Mouse (Mus musculus) left cerebral cortex, postnatal 4 days (tissue): ENCODE results near the gene Ly86. TPM values are rescaled to one million over a fixed set of nuclear protein-coding genes. Genes with fewer than 3 reads are reported as not detected.

Experiments
- DNase-seq: peaks from one replicate; pipeline ENCODE4 v3.0.0-alpha.2; 2022
- intact Hi-C: fragments of 180-260 bp; cut with DNase I; formaldehyde crosslinking; loops from one replicate; pipeline ENCODE4 v1.15.1; 2025
- total RNA-seq, 2 experiments: library from RNA; stranded (reverse); gene quantifications; 2 replicates each; pipeline ENCODE4 v1.2.3; 2021

Ly86 gene
- total RNA-seq, result 1 to 10 TPM; 3.3 to 3.4 TPM

GRCm38 (mm10) chr13:37344909-37345772 is at the start of gene Ly86:
TSS of gene Ly86 (plus strand) at chr13:37345208.
- intact Hi-C loops, result no loop called here
- no peak for DNase-seq

DNA sequence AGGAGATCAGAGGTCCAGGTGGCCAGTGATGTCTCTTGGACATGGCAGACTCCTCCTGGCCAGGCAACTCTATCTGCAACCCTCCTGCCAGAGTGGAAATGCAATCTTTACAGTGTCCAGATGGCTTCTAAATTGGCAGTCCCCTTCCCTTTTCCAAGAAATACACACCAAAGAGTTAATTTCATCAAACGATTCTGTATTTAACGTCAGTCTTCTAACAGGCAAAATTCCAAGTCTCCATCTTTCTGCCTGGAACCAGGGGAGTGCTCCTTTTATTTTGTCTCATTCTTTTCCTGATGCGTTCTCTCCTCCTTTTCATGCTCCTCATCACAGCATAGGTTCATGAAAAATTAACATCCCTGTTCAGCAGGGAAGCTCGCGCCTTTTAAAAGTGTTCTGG is 47.1 kb upstream of the Ly86 start:
- intact Hi-C loops, result no loop called here
- peak; percentile 18 for DNase-seq

- intact Hi-C loops, result no loop called here
- peak; percentile 39 for DNase-seq
Observed at GRCm38 (mm10) chr13:37298856-37299255, 46.2 kb upstream of the Ly86 start.

GRCm38 (mm10) chr13:37302877-37303276 is 42.1 kb upstream of the Ly86 start:
- intact Hi-C loops, result no loop called here
- DNase-seq, result no peak

GRCm38 (mm10) chr13:37308006-37308405 is 37.0 kb upstream of the Ly86 start:
- intact Hi-C loops, result no loop called here
- DNase-seq, result no peak

DNA sequence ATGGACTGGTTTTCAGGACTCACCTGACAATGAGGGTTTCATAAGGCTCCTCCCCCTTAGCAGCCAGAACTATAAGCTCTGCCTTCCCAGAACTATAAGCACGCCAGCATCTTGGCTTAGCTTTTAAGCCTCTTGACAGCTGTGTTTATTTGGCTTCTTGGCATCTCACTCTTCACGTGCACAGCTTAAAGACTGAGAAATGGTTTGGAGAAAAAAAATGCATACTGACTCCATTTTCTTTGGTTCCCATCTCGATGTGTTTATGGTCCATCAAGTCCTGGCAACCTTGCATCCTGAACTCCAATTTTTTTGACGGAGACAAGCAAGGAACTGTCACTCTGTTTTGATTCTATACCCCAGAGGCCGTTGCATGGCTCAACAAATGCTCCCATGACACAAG is 35.7 kb upstream of the Ly86 start:
- intact Hi-C loops, result no loop called here
- DNase-seq, result peak; percentile 5

DNA sequence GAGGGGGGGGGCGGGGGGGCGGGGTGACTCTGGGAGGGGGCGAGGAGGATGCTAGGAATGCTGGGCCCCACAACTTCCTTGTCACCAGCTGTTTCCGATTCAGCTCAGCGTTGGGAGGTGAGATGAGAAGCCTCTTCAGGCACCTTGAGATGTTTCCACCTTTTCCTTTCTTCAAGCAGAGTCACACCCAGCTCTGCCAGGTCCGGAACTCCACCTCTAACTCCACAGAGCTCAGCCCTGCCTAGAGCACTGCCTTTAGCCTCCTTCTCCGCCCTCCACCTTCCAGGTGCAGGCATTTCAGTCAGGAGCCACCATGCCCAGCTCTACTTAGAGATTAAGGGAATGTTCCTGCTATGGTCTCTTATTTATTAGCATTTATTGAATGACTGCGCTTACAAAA is 34.7 kb upstream of the Ly86 start:
- intact Hi-C loops, result loop anchor here (5.0 kb wide), 2 partner anchors 578 to 1028 kb away; no protein-coding TSS in a partner anchor
- DNase-seq, result no peak

DNA sequence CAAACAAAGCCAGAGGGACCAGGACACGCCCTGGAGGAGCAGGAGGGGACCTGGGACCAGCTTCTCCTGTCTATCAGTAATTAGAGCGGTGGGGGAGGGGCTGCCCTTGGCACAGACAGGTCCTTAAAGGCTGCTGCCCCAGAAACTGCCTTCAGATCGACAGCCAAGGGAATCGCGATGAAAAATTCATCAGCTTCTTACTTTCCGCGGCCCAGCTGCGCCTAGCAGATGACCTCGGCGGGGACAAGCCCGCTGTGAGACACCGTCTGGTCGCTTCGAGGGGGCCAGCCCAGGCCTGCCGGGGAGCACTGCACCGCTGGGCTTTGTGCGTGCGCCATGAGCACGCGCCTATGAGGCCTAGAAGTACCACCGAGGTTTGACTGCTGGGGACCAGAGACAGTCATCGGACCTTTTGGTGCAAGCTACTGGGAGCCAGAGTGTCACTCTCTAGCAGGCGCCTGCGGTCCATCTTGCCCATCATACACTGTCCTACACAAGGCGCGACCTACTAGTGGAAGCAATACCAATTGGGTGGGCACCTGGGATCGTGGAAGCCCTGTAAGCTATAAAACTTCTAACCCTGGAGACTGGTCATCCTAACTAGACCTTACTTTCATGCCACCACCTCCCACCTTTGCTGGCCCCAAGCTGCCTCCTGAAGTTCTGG is 33.3 kb upstream of the Ly86 start:
- DNase-seq, result peak; percentile 96
- intact Hi-C loops, result loop anchor here (2.0 to 5.0 kb wide), 4 partner anchors 523 to 1293 kb away; no protein-coding TSS in a partner anchor

GRCm38 (mm10) chr13:37312222-37312928 is 32.6 kb upstream of the Ly86 start:
- intact Hi-C loops, result loop anchor here (2.0 to 5.0 kb wide), 4 partner anchors 524 to 1294 kb away; no protein-coding TSS in a partner anchor

GRCm38 (mm10) chr13:37312951-37313350 is 32.1 kb upstream of the Ly86 start:
- intact Hi-C loops, result loop anchor here (2.0 to 5.0 kb wide), 4 partner anchors 524 to 1294 kb away; no protein-coding TSS in a partner anchor
- no peak for DNase-seq

More at GRCm38 (mm10) chr13:37312222-37312928, 32.6 kb upstream of the Ly86 start:
- peak; percentile 96 for DNase-seq

DNA sequence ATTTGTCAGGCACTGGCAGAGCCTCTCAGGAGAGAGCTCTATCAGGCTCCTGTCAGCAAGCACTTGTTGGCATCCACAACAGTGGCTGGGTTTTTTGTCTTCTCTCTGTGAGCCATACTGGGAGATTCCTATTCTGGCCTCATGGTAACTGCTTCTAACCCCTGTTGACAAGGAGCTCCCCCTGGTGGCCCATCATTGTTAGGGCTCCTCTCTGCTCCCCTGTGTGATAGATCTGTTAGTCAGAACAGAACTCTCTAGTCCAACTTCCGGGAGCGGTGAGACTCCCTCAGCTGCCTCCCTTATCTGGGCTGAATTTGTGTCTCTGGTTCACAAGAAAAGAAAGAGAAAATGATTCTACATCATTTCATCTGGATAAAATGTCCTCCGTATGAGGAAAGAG is 19.5 kb upstream of the Ly86 start:
- peak; percentile 66 for DNase-seq
- intact Hi-C loops, result no loop called here

GRCm38 (mm10) chr13:37329747-37330146 is 15.3 kb upstream of the Ly86 start:
- intact Hi-C loops, result no loop called here

GRCm38 (mm10) chr13:37330971-37331370 is 14.0 kb upstream of the Ly86 start:
- intact Hi-C loops, result no loop called here
- no peak for DNase-seq

More at GRCm38 (mm10) chr13:37329747-37330146, 15.3 kb upstream of the Ly86 start:
- DNase-seq, result no peak

- DNase-seq, result no peak
- intact Hi-C loops, result no loop called here
Observed at GRCm38 (mm10) chr13:37332779-37333543, 12.0 kb upstream of the Ly86 start.

GRCm38 (mm10) chr13:37333544-37333870 is 11.5 kb upstream of the Ly86 start:
- intact Hi-C loops, result no loop called here

DNA sequence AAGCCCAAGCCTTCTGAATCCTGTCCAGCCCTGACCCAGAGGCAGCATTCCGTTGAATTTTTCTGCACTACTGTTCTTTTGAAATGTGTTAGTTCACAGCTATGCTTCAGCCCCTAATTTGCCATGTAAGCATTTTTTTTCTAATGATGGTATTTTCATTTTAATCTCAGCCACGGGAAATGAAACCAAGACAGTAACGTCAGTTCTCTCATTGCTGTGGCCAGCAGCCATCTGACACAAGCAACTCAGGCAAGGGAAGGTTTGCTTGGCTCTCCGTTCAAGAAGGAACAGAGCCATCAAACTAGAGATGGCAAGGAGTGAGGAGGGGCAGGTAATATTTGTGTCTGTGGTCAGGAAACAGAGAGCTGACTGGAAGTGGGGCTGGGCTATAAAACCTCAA is 7.7 kb upstream of the Ly86 start:
- intact Hi-C loops, result no loop called here

More at GRCm38 (mm10) chr13:37333544-37333870, 11.5 kb upstream of the Ly86 start:
- DNase-seq, result no peak

GRCm38 (mm10) chr13:37337871-37338270 is 7.1 kb upstream of the Ly86 start:
- intact Hi-C loops, result no loop called here
- DNase-seq, result no peak

More for the DNA sequence above, 7.7 kb upstream of the Ly86 start:
- DNase-seq, result no peak

DNA sequence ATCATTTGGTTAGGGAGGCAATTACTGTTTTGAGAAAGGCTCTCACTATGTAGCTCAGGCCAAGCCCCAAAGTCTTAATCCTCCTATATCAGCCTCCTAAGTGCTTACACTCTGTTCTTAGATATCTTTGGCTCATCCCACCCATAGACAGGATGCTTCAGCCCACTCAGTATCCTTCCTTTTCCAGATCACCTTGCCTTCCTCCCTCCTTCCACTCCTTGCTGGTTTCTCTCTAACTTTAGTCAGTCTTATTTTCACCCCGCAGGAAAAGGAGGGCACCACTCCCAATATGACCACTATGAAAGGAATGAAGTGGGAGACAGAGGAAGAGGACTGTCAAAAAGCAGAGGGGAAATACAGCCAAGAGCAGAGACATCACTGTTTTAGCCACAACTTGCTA is 2.2 kb upstream of the Ly86 start:
- intact Hi-C loops, result no loop called here

DNA sequence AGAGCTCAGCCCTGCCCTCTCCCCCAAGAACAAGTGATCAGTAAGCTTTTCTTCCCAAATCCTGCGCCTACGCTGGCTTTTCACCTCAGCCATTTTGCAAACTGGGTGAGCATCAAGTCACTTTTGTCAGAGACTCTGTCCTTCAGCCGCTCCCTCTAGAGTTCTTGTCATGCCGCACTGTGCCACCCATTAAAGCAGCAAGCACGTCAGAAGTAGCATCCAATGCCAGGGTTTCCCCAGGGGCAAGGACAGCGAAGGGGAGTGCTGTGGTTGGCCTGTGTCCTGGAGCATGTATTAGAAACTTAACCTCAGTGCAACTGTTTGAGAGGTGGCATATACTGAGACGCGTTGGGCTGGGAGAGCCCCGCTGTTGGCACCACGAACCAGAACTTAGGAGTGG is 815 bp downstream of the Ly86 start:
- DNase-seq, result no peak
- intact Hi-C loops, result no loop called here

More for the DNA sequence above, 2.2 kb upstream of the Ly86 start:
- no peak for DNase-seq

GRCm38 (mm10) chr13:37347871-37348595 is 3.0 kb downstream of the Ly86 start:
- intact Hi-C loops, result no loop called here
- no peak for DNase-seq
